Mouse (Mus musculus) cerebral cortex, adult 2 months (tissue): Measurements from ENCODE around the gene Sos1.

Source experiments
- WGBS: fragments of 180-500 bp; shearing (Covaris S2); methylation state at CpG from one replicate; pipeline ENCODE4 v1.1.7; 2018; 5-methylcytosine and 5-hydroxymethylcytosine counted together

Sos1 gene

DNA sequence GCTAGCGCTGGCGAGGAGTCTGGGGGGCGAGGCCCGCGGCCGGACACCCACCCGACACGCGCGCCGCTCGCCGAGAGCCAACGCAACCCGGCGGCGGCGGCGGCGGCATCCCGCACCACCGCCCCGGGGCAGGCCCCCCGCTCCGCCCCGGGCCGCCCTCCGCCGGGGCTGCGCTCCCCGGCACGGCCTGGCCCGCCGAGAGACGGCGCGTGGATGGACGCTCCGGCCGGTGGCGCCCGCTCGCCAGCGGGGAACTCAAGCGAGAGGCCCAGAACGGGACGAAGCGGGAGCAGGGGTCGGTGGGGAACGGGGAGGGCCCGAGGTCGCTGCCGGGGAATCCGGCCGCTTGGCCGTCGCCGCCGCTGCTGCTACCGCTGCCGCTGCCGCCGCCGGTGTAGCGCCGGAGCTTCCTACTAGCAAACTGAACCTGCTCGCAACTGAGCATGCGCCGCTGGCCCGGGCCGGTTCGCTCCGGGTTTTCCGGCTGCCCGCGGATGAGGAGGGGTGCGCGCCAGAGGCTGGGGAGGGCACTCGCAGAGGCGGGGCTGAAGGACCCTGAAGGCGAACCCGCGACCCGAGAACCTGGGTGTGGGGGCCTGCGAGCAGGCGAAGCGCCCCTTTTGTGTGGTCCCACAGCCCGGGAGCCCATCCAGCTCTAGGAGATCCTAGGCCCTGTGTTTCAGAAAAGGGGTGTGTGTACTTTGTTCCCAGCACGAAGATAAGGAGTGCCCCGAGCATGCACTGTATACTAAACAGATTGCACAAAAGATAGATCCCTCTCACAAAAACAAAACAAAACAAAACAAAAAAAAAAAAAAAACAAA is at the start of gene Sos1:
Gene Sos1, minus strand, starts transcription at position 423 of the 824 bp plus-strand sequence.
- WGBS: under 1% methylated on average over 90 of the region's 90 CpGs

DNA sequence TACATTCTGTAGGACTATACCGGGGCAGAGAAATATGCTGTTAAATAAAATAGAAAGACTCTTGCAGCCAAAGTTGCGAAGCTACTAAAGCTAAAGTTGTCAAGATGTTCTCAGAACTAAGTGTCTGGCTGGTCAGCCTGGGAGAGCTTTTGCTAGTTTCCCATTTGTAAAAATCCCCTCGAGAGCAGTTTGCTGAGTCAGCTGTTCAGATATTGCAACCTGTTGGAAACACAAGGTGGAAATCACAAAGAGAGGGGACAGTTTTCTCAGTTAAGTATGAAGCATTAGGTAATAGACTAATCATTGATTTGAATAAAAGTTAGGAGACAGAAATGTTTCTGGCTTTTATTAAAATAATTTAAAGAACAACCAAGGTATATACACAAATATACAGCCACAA is 43.0 kb upstream of the Sos1 start:
- 74% methylated on average over 3 of the region's 3 CpGs for WGBS

GRCm38 (mm10) chr17:80522229-80522556 is 41.9 kb upstream of the Sos1 start:
- 75% methylated on average over 7 of the region's 7 CpGs for WGBS

GRCm38 (mm10) chr17:80521521-80522228 is 41.4 kb upstream of the Sos1 start:
- WGBS: 56% methylated on average over 4 of the region's 4 CpGs

DNA sequence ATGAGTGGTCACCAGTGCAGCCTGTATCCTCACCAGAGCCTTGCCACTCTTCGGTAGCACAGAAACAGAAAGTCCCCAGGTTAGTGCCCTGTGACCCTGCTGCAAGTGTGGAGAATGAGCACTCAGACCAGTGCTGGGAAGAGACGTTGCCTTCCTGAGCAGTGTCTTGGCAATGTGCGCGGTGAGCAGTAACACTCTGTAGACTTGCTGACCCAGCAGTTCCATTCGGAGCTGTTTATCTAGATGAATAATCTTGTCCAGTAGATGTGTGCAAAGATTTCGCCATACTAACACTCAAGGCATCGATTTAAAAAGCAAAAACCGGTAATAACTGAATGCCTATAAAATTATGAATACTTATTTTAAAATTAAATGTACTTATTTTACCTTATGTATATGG is 40.3 kb upstream of the Sos1 start:
- 80% methylated on average over 8 of the region's 8 CpGs for WGBS

- WGBS: 94% methylated on average over 12 of the region's 12 CpGs
These were observed 38.6 kb upstream of the Sos1 start for GRCm38 (mm10) chr17:80518811-80519210.

DNA sequence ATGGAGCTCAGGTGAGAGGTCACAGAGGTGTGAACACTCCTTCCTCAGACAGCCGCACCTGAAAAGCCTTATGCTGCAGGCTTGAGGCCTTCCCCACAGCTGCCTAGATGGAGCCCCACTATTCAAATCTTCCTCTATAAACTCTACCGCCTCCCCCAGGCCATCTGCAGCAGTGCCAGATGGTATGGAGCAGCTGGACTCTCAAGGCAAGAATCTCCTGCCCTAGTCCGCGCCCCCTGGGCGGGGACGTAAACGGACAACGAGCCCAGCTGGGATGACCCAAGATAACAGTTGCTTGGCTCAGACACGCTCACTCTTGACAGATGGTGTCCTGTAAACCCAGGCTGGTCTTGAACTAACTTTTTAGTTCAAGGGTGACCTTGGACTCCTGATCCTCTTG is 37.0 kb upstream of the Sos1 start:
- WGBS: 88% methylated on average over 9 of the region's 9 CpGs

DNA sequence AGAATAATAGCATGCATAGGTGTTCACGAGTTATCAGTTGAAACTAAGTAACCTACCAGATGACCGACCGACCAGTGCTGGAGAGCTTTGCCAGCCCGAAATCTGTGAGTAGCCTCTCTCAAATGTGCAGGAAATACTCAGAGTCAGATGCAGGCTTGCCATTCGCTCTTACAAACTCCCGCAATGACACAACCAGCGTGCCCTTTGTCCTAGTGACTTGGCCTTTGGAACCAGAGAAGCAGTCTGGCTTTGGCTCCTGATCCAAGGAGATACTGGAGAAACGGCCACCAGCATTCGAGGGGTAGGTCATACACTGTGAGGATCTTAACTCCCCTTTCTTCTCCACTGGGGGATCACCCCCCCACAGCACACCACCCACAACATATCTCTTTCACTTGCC is 35.7 kb upstream of the Sos1 start:
- WGBS: 95% methylated on average over 9 of the region's 9 CpGs

DNA sequence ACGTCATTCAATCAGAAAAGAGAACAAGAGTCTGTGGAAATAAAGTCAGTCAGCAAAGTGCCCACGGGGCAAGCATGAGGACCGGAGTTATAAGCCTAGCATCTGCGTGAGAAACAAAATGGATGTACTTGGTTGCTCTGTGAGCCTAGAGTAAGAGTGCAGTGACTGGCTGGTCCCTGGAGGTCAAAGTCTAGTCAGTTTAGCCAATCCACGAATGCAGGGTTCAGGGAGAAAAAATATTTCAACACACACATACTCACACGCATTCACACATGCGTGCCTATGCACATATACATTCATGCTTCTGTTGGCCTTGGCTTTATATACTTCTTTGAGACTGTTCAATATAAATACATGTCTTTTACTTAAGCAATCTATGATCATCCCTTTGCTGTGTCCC is 35.3 kb upstream of the Sos1 start:
- 94% methylated on average over 7 of the region's 7 CpGs for WGBS

DNA sequence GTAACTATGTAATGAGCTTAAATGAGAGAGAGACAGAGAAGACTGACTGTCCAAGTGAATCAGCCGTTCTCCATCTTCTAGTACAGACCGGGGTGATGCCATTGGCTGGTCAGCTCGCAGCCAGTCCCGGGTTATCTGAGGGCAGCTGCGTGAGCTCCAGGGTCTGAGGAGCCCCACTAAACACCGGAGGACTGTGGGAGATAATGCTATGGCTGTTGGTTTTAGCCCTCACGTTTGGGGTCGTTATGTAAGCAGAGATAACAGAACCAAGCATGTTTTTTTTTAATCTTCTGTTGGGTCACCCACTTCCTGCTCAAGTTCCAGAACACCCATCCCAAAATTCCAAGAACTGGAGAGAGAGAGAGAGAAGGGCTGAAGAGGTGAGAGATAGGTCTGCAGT is 33.5 kb upstream of the Sos1 start:
- WGBS: 90% methylated on average over 8 of the region's 8 CpGs

GRCm38 (mm10) chr17:80510459-80510855 is 30.2 kb upstream of the Sos1 start:
- WGBS: 88% methylated on average over 3 of the region's 3 CpGs

- WGBS: 78% methylated on average over 4 of the region's 4 CpGs
These were observed 29.5 kb upstream of the Sos1 start for GRCm38 (mm10) chr17:80509494-80510458.

- WGBS: 80% methylated on average over 6 of the region's 6 CpGs
These were observed 25.5 kb upstream of the Sos1 start for GRCm38 (mm10) chr17:80505766-80506165.

DNA sequence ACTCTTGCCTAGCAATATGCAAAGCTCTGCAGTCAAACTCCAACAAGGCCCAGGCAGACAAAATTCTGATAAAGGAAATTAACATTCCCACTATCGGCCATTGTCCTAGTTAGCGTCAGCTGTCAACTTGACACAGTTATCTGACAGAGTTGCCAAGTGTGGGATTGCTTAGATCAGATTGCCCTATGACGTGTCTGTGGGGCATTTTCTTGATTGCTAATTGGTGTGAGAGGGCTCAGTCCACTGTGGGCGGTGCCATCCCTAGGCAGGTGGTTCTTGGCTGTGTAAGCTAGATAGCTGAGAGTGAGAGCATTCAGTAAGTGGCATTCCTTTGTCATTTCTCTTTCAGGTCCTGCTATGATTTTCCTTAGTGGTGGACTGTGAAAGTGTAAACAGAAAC is 25.1 kb upstream of the Sos1 start:
- WGBS: 88% methylated on average over 4 of the region's 4 CpGs

DNA sequence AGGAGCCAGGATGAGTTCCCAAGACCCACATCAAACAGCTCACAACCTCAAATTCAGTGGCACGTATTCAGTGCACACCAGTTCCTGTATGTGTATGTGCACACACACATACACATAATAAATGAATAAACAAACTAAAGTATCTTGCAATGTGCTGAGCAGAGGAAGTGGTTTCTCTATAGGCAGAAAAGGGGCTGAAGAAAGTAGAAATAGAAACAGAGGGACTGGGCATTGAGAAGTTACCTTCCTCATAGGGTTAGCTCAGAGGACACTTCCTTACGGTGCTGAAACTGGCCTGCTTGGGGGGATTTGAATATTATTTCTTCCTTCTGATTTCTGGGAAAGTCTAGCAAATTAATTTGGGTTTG is 21.5 kb upstream of the Sos1 start:
- WGBS: 71% methylated on average over 2 of the region's 2 CpGs

DNA sequence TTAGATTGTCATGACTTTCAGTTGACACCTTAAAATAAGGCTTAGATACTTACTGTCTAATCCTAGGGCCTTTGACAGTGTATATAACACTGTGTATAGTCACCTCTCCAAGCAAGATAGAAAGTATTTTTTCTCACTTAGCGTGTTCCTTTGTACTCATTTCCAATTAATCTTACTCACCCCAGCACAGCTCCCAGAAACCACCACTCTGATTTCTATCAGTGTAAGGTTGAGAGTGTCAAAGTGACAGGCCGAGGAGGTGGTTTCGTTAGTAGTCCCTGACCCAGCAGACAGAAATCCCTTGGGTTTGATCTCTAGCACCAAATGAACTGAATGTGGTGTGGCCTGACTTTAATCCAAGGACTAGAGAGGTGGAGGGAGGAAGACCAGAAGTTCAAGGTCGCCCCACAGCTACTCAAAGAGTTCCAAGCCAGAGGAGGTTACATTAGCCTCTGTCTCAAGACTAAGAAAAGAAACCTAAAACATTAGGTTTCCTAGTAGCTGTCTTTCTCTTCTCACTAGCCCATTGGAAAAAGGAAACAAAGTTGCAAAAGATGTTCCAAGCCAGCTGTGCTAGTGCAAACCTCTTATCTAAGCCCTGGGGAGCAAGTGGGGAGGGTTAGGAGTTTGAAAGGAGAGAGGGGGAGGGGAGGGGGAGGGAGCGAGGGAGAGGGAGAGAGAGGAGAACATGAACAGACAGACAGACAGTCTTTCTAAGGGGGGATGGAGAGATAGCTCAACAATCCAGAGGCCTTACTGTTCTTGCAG is 21.0 kb upstream of the Sos1 start:
- WGBS: 85% methylated on average over 5 of the region's 5 CpGs

DNA sequence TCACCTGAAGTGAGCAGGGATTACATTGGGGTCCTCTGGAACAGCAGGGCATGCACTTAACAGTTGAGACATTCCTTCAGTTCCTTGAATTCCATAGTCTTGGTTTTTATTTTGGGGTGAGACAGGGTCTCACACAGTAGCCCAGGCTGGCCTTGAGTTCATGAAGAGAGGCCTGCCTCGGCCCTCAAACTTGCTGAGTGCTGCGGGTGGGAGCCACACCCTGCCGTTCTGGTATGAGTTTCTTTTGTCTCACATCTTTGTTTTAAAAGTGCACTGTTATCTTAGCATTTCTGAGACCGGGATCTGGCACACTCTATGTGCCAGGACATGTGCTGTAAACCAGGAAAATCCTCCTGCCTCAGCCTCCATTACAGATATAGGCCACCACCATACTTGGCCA is 19.8 kb upstream of the Sos1 start:
- WGBS: 87% methylated on average over 4 of the region's 4 CpGs

GRCm38 (mm10) chr17:80498600-80499268 is 18.5 kb upstream of the Sos1 start:
- WGBS: 74% methylated on average over 11 of the region's 11 CpGs

DNA sequence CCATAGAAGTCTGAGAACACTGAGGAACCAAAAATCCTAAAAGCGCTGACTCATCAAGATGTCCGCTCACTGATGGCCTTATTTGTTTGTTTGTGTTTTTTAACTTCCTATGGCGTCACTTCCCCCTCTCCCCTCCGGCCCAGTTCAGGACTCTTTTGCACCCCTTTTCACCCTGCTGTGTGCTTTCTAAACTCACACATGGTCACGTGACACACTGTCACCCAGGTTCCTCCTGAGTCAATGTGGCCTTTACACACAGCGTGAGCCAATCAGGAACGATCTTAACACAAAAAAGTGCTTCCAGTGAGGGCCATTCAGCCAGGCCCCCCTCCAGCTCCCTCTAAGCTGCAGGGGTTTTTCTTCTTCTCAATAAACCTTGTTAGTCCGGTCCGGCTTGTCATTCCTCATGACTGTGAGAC is 16.9 kb upstream of the Sos1 start:
- WGBS: 57% methylated on average over 9 of the region's 9 CpGs

DNA sequence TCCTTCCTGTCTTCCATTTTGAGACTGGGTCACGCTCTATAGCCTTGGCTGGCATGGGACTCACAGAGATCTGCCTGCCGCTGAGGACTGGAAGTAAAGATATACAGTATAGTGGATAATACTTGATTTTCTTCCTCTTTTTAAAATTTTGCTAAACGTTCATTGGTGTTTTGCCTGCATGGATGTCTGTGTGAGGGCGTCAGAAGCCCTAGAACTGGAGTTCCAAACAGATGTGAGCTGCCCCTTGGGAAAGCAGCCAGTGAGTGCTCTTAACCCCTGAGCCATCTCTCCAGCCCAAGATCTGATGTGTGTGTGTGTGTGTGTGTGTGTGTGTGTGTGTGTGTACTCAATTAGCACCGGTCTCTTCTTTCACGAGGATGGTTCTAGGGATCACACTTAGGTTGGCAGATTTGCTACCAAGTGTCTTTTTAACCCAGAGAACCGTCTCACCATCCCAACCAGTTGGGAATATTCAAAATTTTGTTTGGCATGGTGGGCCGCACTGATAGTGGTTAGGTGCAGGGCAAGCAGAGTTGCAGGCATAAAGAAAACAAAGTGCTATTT is 16.4 kb upstream of the Sos1 start:
- 86% methylated on average over 8 of the region's 8 CpGs for WGBS

DNA sequence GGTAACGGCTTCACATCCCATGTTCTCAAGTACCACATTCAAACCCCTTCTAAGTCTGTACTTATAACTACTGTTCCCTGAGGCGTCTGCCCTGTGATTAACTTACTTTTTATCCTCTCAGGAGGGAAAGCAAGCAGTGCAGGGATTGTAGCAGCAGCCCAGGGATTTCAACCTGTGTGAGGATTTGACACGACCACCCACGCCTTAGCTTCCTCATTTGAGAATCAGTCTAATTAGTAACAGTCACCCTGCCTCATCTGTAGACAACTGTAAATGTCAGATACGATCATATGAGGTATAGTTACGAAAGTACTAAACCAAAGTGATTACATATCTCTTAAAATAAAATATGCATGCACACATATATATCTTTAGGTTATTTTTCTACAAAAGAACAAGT is 15.9 kb upstream of the Sos1 start:
- WGBS: 79% methylated on average over 6 of the region's 6 CpGs
